Mouse (Mus musculus) liver, postnatal 0 days (tissue): ENCODE results near the gene Tox2.

Experiments used
- CTCF ChIP-seq: sonication (generic); IDR thresholded peaks from 2 replicates; pipeline ENCODE4 v1.5.1; 2016; ENCODE audit warnings: antibody characterized with exemption, low read depth
- EP300 ChIP-seq: IDR thresholded peaks from 2 replicates; pipeline ENCODE4 v1.6.1; 2016; ENCODE audit warnings: antibody characterized with exemption, low read depth, mild to moderate bottlenecking

GRCm38 (mm10) chr2:163176502-163176901 lies 26.4 kb upstream of the Tox2 start:
- TF ChIP-seq CTCF (no peak), EP300 (no peak)
